Mouse (Mus musculus) liver, postnatal 0 days (tissue): ENCODE data around the gene Spon1.

ENCODE experiments used
- CTCF ChIP-seq: sonication (generic); IDR thresholded peaks from 2 replicates; pipeline ENCODE4 v1.5.1; 2016; ENCODE audit warnings: antibody characterized with exemption, low read depth
- EP300 ChIP-seq: IDR thresholded peaks from 2 replicates; pipeline ENCODE4 v1.6.1; 2016; ENCODE audit warnings: antibody characterized with exemption, low read depth, mild to moderate bottlenecking

- no peak for TF ChIP-seq CTCF
- no peak for TF ChIP-seq EP300
These were observed 62.3 kb downstream of the Spon1 start for GRCm38 (mm10) chr7:113828122-113828571.
